17 mouse cellular contexts compared by ENCODE assay signal in genomic region chr10:40857599-40857998, GRCm38 (mm10). TPM values are rescaled to one million over a fixed set of nuclear protein-coding genes. Genes with fewer than 3 reads are reported as not detected.
A peak's percentile ranks its signal among the peaks of the same experiment; 100 is the strongest.
DNase-seq lines count a peak whose midpoint lies in the region; ATAC-seq and TF ChIP-seq lines count a peak whose summit lies in the region.
"Had no signal": no experiment of that assay in that cellular context is flagged by ENCODE, and none has a peak within 500 bp of the region (broad histone marks: within the 10 kb centered on the region; RNA-seq: fewer than 3 reads in every experiment).

No protein-coding gene starts in this region.

- no peaks in the 10 kb centered on the region for H3K9me3 ChIP-seq in forebrain, embryonic 14.5 days (replicated peaks; ENCODE audit: control insufficient read depth, low read length)
- H3K9me3 ChIP-seq in forebrain, embryonic 16.5 days (ENCODE audit: control insufficient read depth, low read length) = no peaks in the 10 kb centered on the region
- H3K9me3 ChIP-seq: forebrain, embryonic 15.5 days; hindbrain, embryonic 10.5 days; intestine, embryonic 15.5 days; liver, embryonic 12.5 days had no signal

- DNase-seq in forebrain, embryonic 14.5 days (ENCODE audit: low spot score) = peak; percentile 59
- DNase-seq in left cerebral cortex, postnatal 4 days = peak; percentile 82
- DNase-seq in left cerebral cortex, adult 2 months (ENCODE audit: extremely low spot score in 1 of 2, low spot score in 2 of 2) = no peak
- DNase-seq in brain, adult 2 months (ENCODE audit: low read depth, low spot score) = peak; percentile 85
- peak; percentile 86 for DNase-seq in cerebellum, adult 9-10 months
- no peak for DNase-seq in lung, postnatal 4 days
- DNase-seq in urinary bladder, postnatal 4 days (ENCODE audit: low spot score in 2 of 2) = no peak
- DNase-seq: embryo, embryonic 11 days; gastrocnemius, postnatal 25 days; layer of hippocampus, adult 9-11 months had no signal

- H3K27me3 ChIP-seq in forebrain, embryonic 14.5 days (replicated peaks; ENCODE audit: control insufficient read depth, insufficient read depth, low read length) = no peaks in the 10 kb centered on the region
- no peaks in the 10 kb centered on the region for H3K27me3 ChIP-seq in forebrain, embryonic 16.5 days (replicated peaks; ENCODE audit: control insufficient read depth, insufficient read depth, low read length)
- H3K27me3 ChIP-seq: forebrain, embryonic 15.5 days; intestine, embryonic 15.5 days; liver, embryonic 12.5 days had no signal

- H3K4me2 ChIP-seq in forebrain, embryonic 14.5 days (ENCODE audit: low read length) = no peak overlapping the region
- no peak overlapping the region for H3K4me2 ChIP-seq in forebrain, embryonic 16.5 days (ENCODE audit: low read length)
- H3K4me2 ChIP-seq: forebrain, embryonic 15.5 days; intestine, embryonic 15.5 days; liver, embryonic 12.5 days had no signal

- no peaks in the 10 kb centered on the region for H3K4me1 ChIP-seq in forebrain, embryonic 14.5 days (ENCODE audit: control insufficient read depth, insufficient read depth, low read length)
- H3K4me1 ChIP-seq in forebrain, embryonic 16.5 days (replicated peaks; ENCODE audit: control insufficient read depth, insufficient read depth, low read length) = peaks cover 3% of the 10 kb centered on the region; the same call in 1 of the 2 replicates
- H3K4me1 ChIP-seq: hindbrain, embryonic 10.5 days; intestine, embryonic 15.5 days; liver, embryonic 12.5 days had no signal

- no peaks in the 10 kb centered on the region for H3K36me3 ChIP-seq in forebrain, embryonic 14.5 days (ENCODE audit: control insufficient read depth, insufficient read depth, low read length)
- no peaks in the 10 kb centered on the region for H3K36me3 ChIP-seq in forebrain, embryonic 16.5 days (ENCODE audit: control insufficient read depth, insufficient read depth)
- H3K36me3 ChIP-seq: forebrain, embryonic 15.5 days; intestine, embryonic 15.5 days had no signal

- H3K9ac ChIP-seq in forebrain, embryonic 14.5 days (ENCODE audit: low read length) = no peak overlapping the region
- H3K9ac ChIP-seq in forebrain, embryonic 16.5 days (replicated peaks; ENCODE audit: low read depth, low read length) = no peak overlapping the region
- H3K9ac ChIP-seq: forebrain, embryonic 15.5 days; intestine, embryonic 15.5 days; liver, embryonic 12.5 days had no signal

- ATAC-seq in forebrain, embryonic 14.5 days = no peak
- ATAC-seq in forebrain, embryonic 16.5 days = no peak
- ATAC-seq: forebrain, embryonic 15.5 days; intestine, embryonic 15.5 days; liver, embryonic 12.5 days; lung, postnatal 0 days had no signal

- H3K4me3 ChIP-seq in forebrain, embryonic 14.5 days (ENCODE audit: low read depth, low read length) = no peak overlapping the region
- no peak overlapping the region for H3K4me3 ChIP-seq in forebrain, embryonic 16.5 days (replicated peaks; ENCODE audit: low read length)
- H3K4me3 ChIP-seq in left cerebral cortex, adult 2 months = no peak overlapping the region
- H3K4me3 ChIP-seq: forebrain, embryonic 15.5 days; hindbrain, embryonic 10.5 days; intestine, embryonic 15.5 days; liver, embryonic 12.5 days had no signal

- intact Hi-C loops in left cerebral cortex, postnatal 4 days (cut with DNase I) = no loop called here
- intact Hi-C loops in left cerebral cortex, adult 2 months (cut with DNase I) = no loop called here

- H3K27ac ChIP-seq in forebrain, embryonic 14.5 days (ENCODE audit: low read depth, low read length) = no peak overlapping the region
- H3K27ac ChIP-seq in forebrain, embryonic 16.5 days (ENCODE audit: low read length) = no peak overlapping the region
- H3K27ac ChIP-seq in left cerebral cortex, adult 2 months = no peak overlapping the region
- H3K27ac ChIP-seq: forebrain, embryonic 15.5 days; hindbrain, embryonic 10.5 days; intestine, embryonic 15.5 days; kidney, postnatal 0 days; liver, embryonic 12.5 days had no signal

- WGBS in forebrain, embryonic 14.5 days = 55% methylated on average over 8 of the region's 8 CpGs
- 39% methylated on average over 8 of the region's 8 CpGs for WGBS in forebrain, embryonic 16.5 days

- no peak for TF ChIP-seq CTCF in left cerebral cortex, adult 2 months (IDR thresholded peaks at IDR 0.05)

RNA-seq across cellular contexts. Expression of gene Cdc40, which starts 25.5 kb away (rescaled TPM):
- 28.0 and 31.1 TPM in 2 replicates for polyA plus RNA-seq in forebrain, embryonic 14.5 days (2014; fragmentation: Nextera tagmentation; extraction: Ambion mirVana)
- 32.6 and 33.6 TPM in 2 replicates for polyA plus RNA-seq in forebrain, embryonic 16.5 days (2015; fragmentation: Nextera tagmentation; extraction: Ambion mirVana)
- total RNA-seq in left cerebral cortex, postnatal 4 days (2021) = 10 to 100 TPM; 24.8 to 25.7 TPM
- 10 to 100 TPM; 43.6 to 46.7 TPM for total RNA-seq in left cerebral cortex, adult 2 months (2021)

RNA-seq across cellular contexts. Expression of gene Wasf1, which starts 25.7 kb away (rescaled TPM):
- polyA plus RNA-seq in forebrain, embryonic 14.5 days (2014; fragmentation: Nextera tagmentation; extraction: Ambion mirVana) = 51.5 and 72.9 TPM in 2 replicates
- polyA plus RNA-seq in forebrain, embryonic 16.5 days (2015; fragmentation: Nextera tagmentation; extraction: Ambion mirVana) = 105 and 113 TPM in 2 replicates
- total RNA-seq in left cerebral cortex, postnatal 4 days (2021) = 100 to 1,000 TPM; 215 to 221 TPM
- 100 to 1,000 TPM; 248 to 256 TPM for total RNA-seq in left cerebral cortex, adult 2 months (2021)

Comparison
In these comparisons a context has a peak if more than half of its experiments do, and no peak if none do; other contexts are left out.
1. DNase-seq: peak in forebrain, embryonic 14.5 days (single experiment), left cerebral cortex, postnatal 4 days (single experiment), brain, adult 2 months (single experiment) and cerebellum, adult 9-10 months (single experiment); none in left cerebral cortex, adult 2 months (0 of 2), lung, postnatal 4 days (0 of 2) and urinary bladder, postnatal 4 days (0 of 2).